Comparison of ENCODE assay signal across 16 mouse cellular contexts in genomic region chr11:76588632-76589485, GRCm38 (mm10). TPM values are rescaled to one million over a fixed set of nuclear protein-coding genes. Genes with fewer than 3 reads are reported as not detected.
DNase-seq lines count a peak whose midpoint lies in the region; ATAC-seq lines count a peak whose summit lies in the region.
"Had no signal": no experiment of that assay in that cellular context is flagged by ENCODE, and none has a peak within 500 bp of the region (broad histone marks: within the 10 kb centered on the region; RNA-seq: fewer than 3 reads in every experiment).

No protein-coding gene starts in this region.

- H3K9ac ChIP-seq in stomach, embryonic 16.5 days (ENCODE audit: low read length) = no peak overlapping the region
- H3K9ac ChIP-seq: embryonic facial prominence, embryonic 13.5 days; limb, embryonic 12.5 days; lung, embryonic 15.5 days; midbrain, embryonic 13.5 days had no signal

- 40% methylated on average over 10 of the region's 10 CpGs for WGBS in large intestine, adult 2 months
- 56% methylated on average over 10 of the region's 10 CpGs for WGBS in stomach, embryonic 16.5 days

- no peaks in the 10 kb centered on the region for H3K27me3 ChIP-seq in stomach, embryonic 16.5 days (ENCODE audit: control insufficient read depth, insufficient read depth, low read length)
- H3K27me3 ChIP-seq: embryonic facial prominence, embryonic 13.5 days; limb, embryonic 12.5 days; lung, embryonic 15.5 days; midbrain, embryonic 13.5 days had no signal

- peak; percentile 56; the same call in 1 of the 2 replicates for ATAC-seq in stomach, embryonic 16.5 days (ENCODE audit: insufficient read depth, low FRiP score)
- ATAC-seq: forebrain, embryonic 14.5 days; midbrain, embryonic 13.5 days had no signal

- H3K4me2 ChIP-seq in stomach, embryonic 16.5 days (ENCODE audit: low read depth, low read length) = no peak overlapping the region
- H3K4me2 ChIP-seq: embryonic facial prominence, embryonic 13.5 days; heart, embryonic 11.5 days; limb, embryonic 12.5 days; lung, embryonic 15.5 days; midbrain, embryonic 13.5 days had no signal

- peak; percentile 10 for DNase-seq in thymus, postnatal 0 days (ENCODE audit: low spot score)
- DNase-seq in thymus, postnatal 25 days = no peak
- peak; percentile 50 for DNase-seq in NIH3T3 (ENCODE audit: low read depth)
- peak; percentile 62 for DNase-seq in large intestine, adult 2 months (ENCODE audit: low read depth, low spot score)
- DNase-seq in left cerebral cortex, adult 9 months (ENCODE audit: low spot score in 2 of 2) = no peak
- no peak for DNase-seq in kidney, postnatal 10 days
- DNase-seq: cerebellum, postnatal 10 days; thymus, adult 2 months had no signal

- no peaks in the 10 kb centered on the region for H3K36me3 ChIP-seq in stomach, embryonic 16.5 days (ENCODE audit: control insufficient read depth, insufficient read depth, low read length)
- H3K36me3 ChIP-seq: embryonic facial prominence, embryonic 13.5 days; hindbrain, embryonic 10.5 days; limb, embryonic 12.5 days; lung, embryonic 15.5 days; midbrain, embryonic 13.5 days had no signal

- no peaks in the 10 kb centered on the region for H3K9me3 ChIP-seq in stomach, embryonic 16.5 days (replicated peaks; ENCODE audit: control insufficient read depth, low read length)
- H3K9me3 ChIP-seq: embryonic facial prominence, embryonic 13.5 days; hindbrain, embryonic 10.5 days; lung, embryonic 15.5 days; midbrain, embryonic 13.5 days had no signal

- peaks cover 5% of the 10 kb centered on the region for H3K4me1 ChIP-seq in stomach, embryonic 16.5 days (ENCODE audit: control insufficient read depth, insufficient read depth, low read length)

- no peak overlapping the region for H3K4me3 ChIP-seq in stomach, embryonic 16.5 days (replicated peaks; ENCODE audit: low read length)
- H3K4me3 ChIP-seq: embryonic facial prominence, embryonic 13.5 days; hindbrain, embryonic 10.5 days; limb, embryonic 12.5 days; lung, embryonic 15.5 days; midbrain, embryonic 13.5 days had no signal

- H3K27ac ChIP-seq in stomach, embryonic 16.5 days (ENCODE audit: low read length) = no peak overlapping the region
- H3K27ac ChIP-seq: embryonic facial prominence, embryonic 13.5 days; hindbrain, embryonic 10.5 days; limb, embryonic 12.5 days; lung, embryonic 15.5 days; midbrain, embryonic 13.5 days had no signal

RNA-seq across cellular contexts. Expression of gene Abr, which starts 33.3 kb away (rescaled TPM):
- 21.7 and 23.9 TPM in 2 replicates for polyA plus RNA-seq in thymus, postnatal 0 days (2015; fragmentation: Nextera tagmentation; extraction: Ambion mirVana)
- 89.1 and 165 TPM in 2 replicates for polyA plus RNA-seq in large intestine, adult 2 months (2012; rRNA removed)
- 27.1 and 28.8 TPM in 2 replicates for polyA plus RNA-seq in stomach, embryonic 16.5 days (2015; fragmentation: Nextera tagmentation; extraction: Ambion mirVana)

Comparison
In these comparisons a context has a peak if more than half of its experiments do, and no peak if none do; other contexts are left out.
1. DNase-seq: peak in thymus, postnatal 0 days (single experiment), NIH3T3 (single experiment) and large intestine, adult 2 months (single experiment); none in thymus, postnatal 25 days (single experiment), left cerebral cortex, adult 9 months (0 of 2) and kidney, postnatal 10 days (single experiment).